Mouse (Mus musculus) adrenal gland, adult (tissue): ENCODE results near the gene Wdr5.
"Not testable (repeated sequence)": the region's sequence is repeated elsewhere in the genome, so short reads cannot be mapped to it uniquely, and the experiment has no call there.

Experiments
- DNase-seq, 2 experiments: peaks; one replicate each; pipeline ENCODE4 v3.0.0; 2022 to 2023; ENCODE audit warnings: low spot score in 1 of 2; ENCODE audit not compliant: inconsistent age in 2 of 2

The Wdr5 gene

DNA sequence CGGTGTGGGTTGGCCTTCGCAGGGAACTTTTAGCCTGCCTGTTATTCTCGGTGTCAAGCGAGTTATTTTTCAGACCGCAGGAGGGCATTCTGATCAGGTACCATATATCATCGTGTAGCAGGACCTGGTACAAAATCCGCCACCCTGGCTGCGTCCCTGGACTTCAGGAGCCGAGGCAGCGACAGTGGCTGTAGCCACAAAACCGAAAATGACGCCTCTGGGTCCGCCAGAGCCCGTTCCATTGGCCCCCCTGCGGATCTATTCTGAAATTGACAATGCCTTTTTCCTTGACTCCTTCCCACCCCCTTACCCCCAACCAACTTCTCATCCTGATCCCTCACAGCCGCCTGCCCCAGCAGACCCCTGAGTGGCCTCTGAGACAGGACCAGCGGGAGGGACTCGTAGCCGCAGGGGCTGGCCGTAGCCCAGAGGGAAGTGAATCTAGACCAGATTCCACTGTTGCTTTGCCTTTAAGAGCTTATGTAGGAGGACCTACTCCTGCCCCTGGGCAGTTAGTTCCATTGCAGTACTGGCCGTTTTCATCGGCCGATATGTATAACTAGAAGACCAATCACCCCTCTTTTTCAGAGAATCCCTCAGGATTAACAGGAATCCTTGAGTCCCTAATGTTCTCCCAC, 18.4 kb upstream of the Wdr5 start:
- no peak for DNase-seq

GRCm38 (mm10) chr2:27504113-27504885, 10.7 kb upstream of the Wdr5 start:
- peak; percentile 17 to 33 for DNase-seq

- no peak for DNase-seq
Observed at GRCm38 (mm10) chr2:27505539-27505938, 9.4 kb upstream of the Wdr5 start.

GRCm38 (mm10) chr2:27506658-27507057, 8.3 kb upstream of the Wdr5 start:
- not testable (repeated sequence) for DNase-seq

DNA sequence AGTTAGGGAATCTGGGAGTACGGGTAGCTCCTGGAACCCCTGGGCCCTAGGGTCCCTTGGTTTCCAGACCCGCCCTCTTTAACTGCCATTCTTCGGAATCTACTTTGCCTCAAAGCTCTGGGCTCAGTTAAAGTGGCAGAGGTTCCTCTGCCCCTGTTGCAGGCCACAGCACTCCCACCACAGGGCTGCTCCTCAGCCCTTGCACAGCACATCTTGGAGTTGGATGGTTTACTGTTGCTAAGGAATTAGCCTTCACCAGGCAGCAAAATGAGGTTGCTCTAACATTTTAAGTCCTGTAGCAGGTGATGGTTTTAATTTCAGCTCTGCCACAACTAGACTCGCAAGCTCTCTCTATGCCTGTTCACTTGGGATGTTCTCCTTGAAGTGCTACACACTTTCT, 7.4 kb upstream of the Wdr5 start, which contains the start of gene Brd3:
Gene Brd3, minus strand, starts transcription at position 101 of the 400 bp plus-strand sequence.
- DNase-seq: no peak

DNA sequence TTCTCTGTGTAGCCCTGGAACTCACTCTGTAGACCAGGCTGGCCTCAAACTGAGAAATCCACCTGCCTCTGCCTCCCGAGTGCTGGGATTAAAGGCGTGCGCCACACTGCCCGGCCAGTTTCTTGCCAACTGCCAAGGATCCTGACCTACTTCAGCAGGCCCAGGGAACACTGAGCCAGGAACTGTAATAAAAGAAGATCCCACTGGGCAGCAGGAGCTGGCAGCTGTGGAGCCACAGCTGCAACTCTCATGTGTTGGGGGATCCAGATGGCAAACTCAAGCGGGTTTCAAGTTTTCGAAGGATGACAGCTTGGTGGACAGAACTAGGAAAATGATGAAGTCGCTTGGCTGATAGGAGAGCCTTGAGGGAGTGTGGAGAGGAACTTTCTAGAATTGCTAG, 4.3 kb upstream of the Wdr5 start:
- no peak for DNase-seq

DNA sequence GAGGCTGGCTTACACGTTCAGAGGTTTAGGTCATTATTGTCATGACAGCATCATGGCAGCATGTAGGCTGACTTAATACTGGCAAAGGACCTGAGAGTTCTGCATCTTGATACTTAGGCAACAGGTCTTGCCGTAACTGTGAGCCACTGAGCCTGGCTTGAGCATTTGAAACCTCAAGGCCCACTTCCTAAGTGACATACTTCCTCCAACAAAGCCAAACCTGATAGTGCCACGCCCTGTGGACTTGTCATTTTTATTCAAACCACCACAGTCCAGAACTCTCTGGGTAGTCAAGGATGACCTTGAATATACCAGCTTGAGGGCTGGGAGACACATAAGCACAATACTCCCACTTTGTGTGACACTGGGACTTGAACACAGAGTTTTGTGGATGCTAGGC, 2.0 kb upstream of the Wdr5 start:
- DNase-seq: no peak

GRCm38 (mm10) chr2:27513861-27514260, 1.1 kb upstream of the Wdr5 start:
- DNase-seq: no peak

DNA sequence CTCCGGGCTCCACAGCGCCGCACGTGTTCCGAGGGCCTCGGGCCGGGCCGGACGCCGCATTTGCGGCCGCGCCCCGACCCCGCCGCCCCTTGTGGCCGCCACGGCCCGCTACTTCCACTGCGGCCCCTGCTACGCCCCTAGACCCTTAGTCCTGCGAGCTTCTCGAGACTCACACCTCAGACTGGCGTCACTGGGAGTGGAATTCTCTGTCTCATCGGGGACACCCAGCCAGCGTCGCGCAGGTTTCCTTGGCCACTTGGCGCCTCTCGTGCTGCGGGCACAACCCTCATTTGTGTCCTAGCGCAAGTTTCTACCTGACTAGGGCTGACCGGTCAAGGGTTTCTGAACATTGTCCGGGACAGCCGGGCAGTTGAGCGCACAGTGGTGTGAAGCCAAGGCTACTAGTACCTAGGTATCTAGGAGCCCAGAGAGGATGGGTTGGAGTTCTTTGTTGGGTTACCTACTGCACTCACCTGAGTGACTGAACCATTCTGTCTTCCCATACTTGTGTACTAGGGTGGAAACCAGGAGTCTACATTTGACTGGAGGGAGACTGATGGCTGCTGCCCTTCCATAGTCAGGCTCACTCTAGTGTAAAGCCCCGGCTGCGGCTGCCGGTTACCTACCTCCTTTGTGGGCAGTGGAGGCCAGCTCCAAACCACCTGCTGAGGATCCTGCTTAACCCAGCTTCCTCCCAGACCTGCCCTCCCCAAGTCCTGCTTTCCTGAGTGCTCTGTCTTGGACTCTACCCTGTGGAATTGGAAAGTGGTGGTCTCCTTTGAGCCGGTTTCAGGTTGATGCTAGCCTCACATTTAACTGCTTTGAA, 597 bp downstream of the Wdr5 start:
- DNase-seq: no peak

DNA sequence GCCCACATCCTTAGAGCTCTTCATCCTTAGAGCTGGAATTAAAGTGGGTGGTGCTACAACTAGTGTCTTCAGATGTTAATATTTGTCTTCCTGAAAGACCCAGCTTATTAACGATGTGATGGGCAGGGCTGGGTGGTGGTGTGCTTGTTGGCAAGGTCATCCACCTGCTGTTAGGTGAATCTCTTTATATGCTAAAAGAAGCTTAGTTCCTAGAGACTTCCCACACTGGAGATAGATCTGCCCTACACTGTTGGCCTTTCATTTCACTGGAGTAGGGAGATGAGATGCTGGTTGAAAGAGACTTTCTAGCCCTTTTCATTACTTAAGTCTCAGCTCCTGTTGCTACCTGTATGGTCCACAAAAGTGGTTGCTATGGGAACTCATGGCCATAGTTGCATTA, 1.3 kb downstream of the Wdr5 start:
- DNase-seq: no peak

DNA sequence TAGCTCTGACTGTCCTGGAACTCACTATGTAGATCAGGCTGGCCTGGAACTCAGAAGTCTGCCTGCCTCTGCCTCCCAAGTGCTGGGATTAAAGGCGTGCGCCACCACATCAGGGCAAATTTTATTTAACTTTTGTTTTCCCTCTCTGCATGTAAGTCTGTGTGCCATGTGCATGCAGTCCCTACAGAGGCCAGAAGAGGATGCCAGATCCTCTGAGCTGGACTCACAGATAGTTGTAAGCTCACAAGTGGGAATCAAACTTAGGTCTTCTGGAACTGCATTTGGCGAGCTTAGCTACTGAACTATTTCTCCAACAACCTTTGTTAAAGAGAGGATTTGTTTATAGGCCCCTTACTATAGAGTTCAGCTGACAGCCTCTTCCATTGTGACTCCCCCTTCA, 3.3 kb downstream of the Wdr5 start:
- no peak for DNase-seq

DNA sequence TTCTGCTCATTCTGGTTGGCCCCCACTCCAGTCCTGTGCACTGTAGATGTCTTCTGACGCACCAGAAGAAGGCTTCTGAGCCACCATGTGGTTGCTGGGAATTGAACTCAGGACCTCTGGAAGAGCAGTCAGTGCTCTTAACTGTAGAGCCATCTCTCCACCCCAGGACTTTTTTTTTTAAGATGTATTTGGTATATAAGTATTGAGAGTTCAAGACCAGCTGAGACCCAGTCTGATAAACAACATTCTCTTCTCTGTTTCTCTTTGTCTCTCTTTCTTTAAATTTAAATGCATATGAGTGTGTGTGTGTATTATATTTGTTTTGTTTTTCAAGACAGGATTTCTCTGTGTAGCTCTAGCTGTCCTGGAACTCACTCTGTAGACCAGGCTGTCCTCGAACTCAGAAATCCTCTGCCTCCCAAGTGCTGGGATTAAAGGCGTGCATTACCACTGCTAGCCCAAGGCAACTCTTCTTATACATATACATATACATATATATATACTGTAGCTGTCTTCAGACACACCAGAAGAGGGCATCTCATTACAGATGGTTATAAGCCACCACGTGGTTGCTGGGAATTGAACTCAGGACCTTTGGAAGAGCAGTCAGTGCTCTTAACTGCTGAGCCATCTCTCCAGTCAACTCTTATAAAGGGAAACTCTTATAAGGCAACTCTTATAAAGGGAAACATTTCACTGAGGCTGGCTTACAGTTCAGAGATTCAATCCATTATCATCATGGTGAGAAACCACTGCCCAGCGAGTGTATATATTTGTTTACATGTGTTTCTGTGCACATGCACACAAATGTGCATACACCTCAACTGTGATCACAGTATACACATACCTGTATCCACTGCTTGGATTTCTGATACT, 23.7 kb downstream of the Wdr5 start:
- not testable (repeated sequence) for DNase-seq

GRCm38 (mm10) chr2:27539336-27539735, 24.4 kb downstream of the Wdr5 start:
- peak in 1 of 2 experiments; percentile 61 for DNase-seq

DNA sequence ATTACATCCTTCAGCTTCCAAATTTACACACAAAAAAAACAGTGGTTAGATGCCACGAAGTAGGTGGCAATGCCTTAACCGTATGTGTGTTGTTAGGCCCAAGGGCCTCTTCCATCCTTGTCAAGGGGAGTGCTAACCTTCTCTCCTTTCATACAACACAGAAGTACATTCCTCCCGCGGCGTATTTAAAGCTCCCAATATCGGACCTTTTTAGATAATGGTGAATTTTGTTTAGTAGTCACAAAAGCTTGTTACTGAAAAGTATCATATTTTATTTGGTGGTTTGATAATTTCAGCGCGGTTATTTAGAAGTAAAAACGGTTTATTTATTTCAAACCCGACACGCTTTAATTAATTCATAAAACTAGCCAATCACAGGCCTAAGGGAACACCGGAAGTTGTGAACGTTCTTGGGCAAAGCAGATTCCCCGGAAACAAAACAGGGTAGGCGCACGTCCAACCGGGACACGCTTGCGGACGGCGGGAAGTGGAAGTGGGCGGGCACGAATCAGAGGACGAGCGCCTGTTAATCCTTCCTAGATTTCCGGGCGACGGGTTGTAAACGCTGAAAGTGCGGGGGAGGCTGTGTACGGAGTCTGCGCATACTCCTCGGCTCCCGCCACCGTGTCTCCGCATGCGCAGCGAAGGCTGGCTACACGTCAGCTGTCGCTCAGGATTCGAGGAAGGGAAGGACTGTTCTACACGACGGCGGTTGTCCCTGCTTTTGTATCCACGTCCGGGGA, 25.0 kb downstream of the Wdr5 start:
- DNase-seq: peak; percentile 99

GRCm38 (mm10) chr2:27540515-27540836, 25.5 kb downstream of the Wdr5 start:
- DNase-seq: peak in 1 of 2 experiments; percentile 26

DNA sequence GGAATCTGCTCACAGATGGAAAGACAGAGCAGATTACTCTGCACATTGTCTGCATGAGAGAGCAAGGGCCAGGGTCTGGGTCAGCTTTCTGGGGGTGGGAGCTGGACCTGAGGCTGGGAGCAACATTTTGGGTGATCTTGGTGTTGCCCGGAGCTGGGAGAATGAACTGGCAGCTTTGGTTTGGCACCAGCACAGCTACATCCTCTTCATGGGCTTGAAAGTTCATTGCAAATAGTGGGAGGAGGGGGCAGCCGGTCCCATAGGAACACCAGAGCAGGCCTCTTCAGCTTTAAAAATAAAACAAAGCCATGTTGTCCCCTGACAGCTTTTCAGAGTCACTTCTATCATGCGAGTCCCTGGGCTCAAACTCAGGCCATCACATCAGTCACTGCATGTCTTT, 26.3 kb downstream of the Wdr5 start:
- no peak for DNase-seq

GRCm38 (mm10) chr2:27544613-27545012, 29.7 kb downstream of the Wdr5 start:
- DNase-seq: no peak

- not testable (repeated sequence) for DNase-seq
Observed at GRCm38 (mm10) chr2:27545517-27545916, 30.6 kb downstream of the Wdr5 start.

DNA sequence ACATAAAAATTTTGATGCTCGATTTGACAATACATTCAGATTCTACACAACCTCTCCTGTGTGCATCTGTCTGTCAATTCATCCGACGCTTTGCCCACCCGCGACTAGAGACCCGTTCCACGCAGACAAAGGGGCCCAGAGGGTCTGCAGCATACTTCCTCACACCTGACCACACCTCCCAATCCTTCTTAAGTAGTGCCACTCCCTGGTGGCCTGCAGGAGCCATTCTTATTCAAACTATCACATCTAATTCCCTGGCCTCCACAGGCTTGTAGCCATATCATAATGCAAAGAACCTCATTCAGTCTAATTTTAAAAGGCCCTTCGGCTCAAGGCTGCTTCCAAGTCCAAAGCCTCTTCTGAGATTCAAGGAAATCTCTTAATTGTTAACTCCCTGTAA, 31.1 kb downstream of the Wdr5 start:
- DNase-seq: not testable (repeated sequence)

GRCm38 (mm10) chr2:27547326-27547725, 32.4 kb downstream of the Wdr5 start:
- DNase-seq: no peak
